Mouse (Mus musculus) CH12.LX (cell line): ENCODE results near the gene Ubald2. TPM values are rescaled to one million over a fixed set of nuclear protein-coding genes. Genes with fewer than 3 reads are reported as not detected.

Experiments
- DNase-seq: peaks from one replicate; pipeline ENCODE4 v3.0.0-alpha.2; 2013; ENCODE audit errors: extremely low read depth
- H3K27ac ChIP-seq: 2 replicates; pipeline ENCODE4 v1.5.1; 2012; ENCODE audit warnings: low read depth, mild to moderate bottlenecking, control low read depth, moderate library complexity; ENCODE audit not compliant: insufficient read depth
- H3K27me3 ChIP-seq: replicated peaks from 2 replicates; pipeline ENCODE3; 2012; ENCODE audit warnings: inconsistent platforms
- H3K36me3 ChIP-seq, 2 experiments: replicated peaks in 1 of 2; 2 replicates each; pipeline versions ENCODE3 to v1.6.1; 2012; ENCODE audit warnings: inconsistent platforms in 1 of 2, low read length in 1 of 2, mild to moderate bottlenecking in 1 of 2, mixed read lengths in 1 of 2, moderate library complexity in 1 of 2; ENCODE audit not compliant: control insufficient read depth in 1 of 2, insufficient read depth in 1 of 2
- H3K4me1 ChIP-seq, 2 experiments: 2 replicates each; pipeline ENCODE4 v1.6.1; 2012; ENCODE audit warnings: inconsistent platforms in 1 of 2, moderate library complexity in 1 of 2; ENCODE audit not compliant: insufficient read depth in 2 of 2, control insufficient read depth in 1 of 2
- H3K4me2 ChIP-seq: 2 replicates; pipeline ENCODE4 v1.6.1; 2012; ENCODE audit warnings: low read depth, mild to moderate bottlenecking, control low read depth; ENCODE audit not compliant: poor library complexity, insufficient read depth, severe bottlenecking
- H3K4me3 ChIP-seq, 3 experiments: fragments of 150-350 bp in 1 of 3; sonication (generic) in 1 of 3; replicated peaks in 1 of 3; 2 replicates each; pipeline versions ENCODE3 to v1.5.1; 2011 to 2012; ENCODE audit warnings: low read depth in 2 of 3, low read length in 2 of 3, mild to moderate bottlenecking in 2 of 3, moderate library complexity in 2 of 3, control low read depth in 1 of 3, improper control_type of control experiment in 1 of 3, inconsistent platforms in 1 of 3, mixed read lengths in 1 of 3; ENCODE audit not compliant: poor library complexity in 1 of 3
- H3K79me2 ChIP-seq: replicated peaks from 2 replicates; pipeline ENCODE4 v1.6.1; 2012; ENCODE audit warnings: mild to moderate bottlenecking, moderate library complexity; ENCODE audit not compliant: control insufficient read depth, poor library complexity, insufficient read depth, severe bottlenecking; ENCODE audit errors: extremely low read depth
- H3K9ac ChIP-seq: 2 replicates; pipeline ENCODE4 v1.6.1; 2012; ENCODE audit warnings: low read depth, mild to moderate bottlenecking, control low read depth, moderate library complexity; ENCODE audit not compliant: insufficient read depth
- H3K9me3 ChIP-seq: replicated peaks from 2 replicates; pipeline ENCODE3; 2012; ENCODE audit warnings: low read length, inconsistent platforms, mixed read lengths
- BHLHE40 ChIP-seq: IDR thresholded peaks from 2 replicates; pipeline ENCODE4 v1.6.1; 2011; ENCODE audit warnings: mild to moderate bottlenecking, low read depth, low read length, improper control_type of control experiment
- CHD1 ChIP-seq: IDR thresholded peaks from 2 replicates; pipeline ENCODE4 v1.6.1; 2012; ENCODE audit warnings: low read depth, low read length, improper control_type of control experiment, inconsistent platforms
- CHD2 ChIP-seq: IDR thresholded peaks from 2 replicates; pipeline ENCODE4 v1.6.1; 2011; ENCODE audit warnings: low read length, improper control_type of control experiment
- CTCF ChIP-seq, 2 experiments: IDR thresholded peaks in 1 of 2; conservative IDR thresholded peaks in 1 of 2; 2 replicates each; pipeline ENCODE4 v1.5.1; 2011 to 2012; ENCODE audit warnings: low read depth in 2 of 2, low read length in 2 of 2, improper control_type of control experiment in 1 of 2, inconsistent platforms in 1 of 2, mild to moderate bottlenecking in 1 of 2, moderate library complexity in 1 of 2
- E2F4 ChIP-seq: IDR thresholded peaks from 2 replicates; pipeline ENCODE4 v1.6.1; 2011; ENCODE audit warnings: low read depth, low read length, improper control_type of control experiment; ENCODE audit not compliant: insufficient replicate concordance
- ELF1 ChIP-seq: IDR thresholded peaks from 2 replicates; pipeline ENCODE4 v1.6.1; 2014; ENCODE audit warnings: low read depth, mild to moderate bottlenecking, inconsistent platforms, low read length, improper control_type of control experiment
- EP300 ChIP-seq: IDR thresholded peaks from 2 replicates; pipeline ENCODE4 v1.6.1; 2011; ENCODE audit warnings: low read length, improper control_type of control experiment
- ETS1 ChIP-seq: conservative IDR thresholded peaks from 2 replicates; pipeline ENCODE4 v1.6.1; 2012; ENCODE audit warnings: low read depth, mild to moderate bottlenecking, inconsistent platforms, low read length, improper control_type of control experiment, moderate library complexity
- GABPA ChIP-seq: IDR thresholded peaks from 2 replicates; pipeline ENCODE4 v1.6.1; 2012; ENCODE audit warnings: low read depth, low read length, improper control_type of control experiment, inconsistent platforms; ENCODE audit not compliant: insufficient replicate concordance
- HCFC1 ChIP-seq: IDR thresholded peaks from 2 replicates; pipeline ENCODE4 v1.6.1; 2012; ENCODE audit warnings: low read depth, mild to moderate bottlenecking, inconsistent platforms, low read length, improper control_type of control experiment
- IRF4 ChIP-seq: IDR thresholded peaks from 2 replicates; pipeline ENCODE4 v1.6.1; 2014; ENCODE audit warnings: low read depth, mild to moderate bottlenecking, inconsistent platforms, low read length, improper control_type of control experiment
- JUN ChIP-seq: IDR thresholded peaks from 2 replicates; pipeline ENCODE4 v1.6.1; 2011; ENCODE audit warnings: low read depth, mild to moderate bottlenecking, low read length, improper control_type of control experiment, moderate library complexity; ENCODE audit not compliant: insufficient read depth
- JUND ChIP-seq: conservative IDR thresholded peaks from 2 replicates; pipeline ENCODE4 v1.6.1; 2011; ENCODE audit warnings: low read depth, low read length, improper control_type of control experiment
- KAT2A ChIP-seq: IDR thresholded peaks from 2 replicates; pipeline ENCODE4 v1.6.1; 2012; ENCODE audit warnings: low read length, improper control_type of control experiment, inconsistent platforms; ENCODE audit not compliant: insufficient replicate concordance
- MAFK ChIP-seq: IDR thresholded peaks from 2 replicates; pipeline ENCODE4 v1.6.1; 2011; ENCODE audit warnings: low read length, improper control_type of control experiment; ENCODE audit not compliant: insufficient replicate concordance
- MAX ChIP-seq: IDR thresholded peaks from 2 replicates; pipeline ENCODE4 v1.6.1; 2011; ENCODE audit warnings: low read length, improper control_type of control experiment
- MAZ ChIP-seq: IDR thresholded peaks from 2 replicates; pipeline ENCODE4 v1.6.1; 2012; ENCODE audit warnings: low read depth, mild to moderate bottlenecking, inconsistent platforms, low read length, improper control_type of control experiment, moderate library complexity
- MEF2A ChIP-seq: IDR thresholded peaks from 2 replicates; pipeline ENCODE4 v1.6.1; 2014; ENCODE audit warnings: low read depth, mild to moderate bottlenecking, inconsistent platforms, low read length, improper control_type of control experiment, borderline replicate concordance
- MXI1 ChIP-seq: IDR thresholded peaks from 2 replicates; pipeline ENCODE4 v1.6.1; 2011; ENCODE audit warnings: mild to moderate bottlenecking, low read depth, low read length, improper control_type of control experiment
- MYC ChIP-seq: IDR thresholded peaks from 2 replicates; pipeline ENCODE4 v1.6.1; 2011; ENCODE audit warnings: low read depth, mild to moderate bottlenecking, improper control_type of control experiment, low read length
- NELFE ChIP-seq: IDR thresholded peaks from 2 replicates; pipeline ENCODE4 v1.6.1; 2011; ENCODE audit warnings: low read depth, low read length, improper control_type of control experiment
- NRF1 ChIP-seq: IDR thresholded peaks from 2 replicates; pipeline ENCODE4 v1.6.1; 2014; ENCODE audit warnings: low read depth, mild to moderate bottlenecking, inconsistent platforms, low read length, improper control_type of control experiment, moderate library complexity
- PAX5 ChIP-seq: IDR thresholded peaks from 2 replicates; pipeline ENCODE4 v1.6.1; 2012; ENCODE audit warnings: low read length, inconsistent platforms, mixed read lengths
- POLR2A ChIP-seq: IDR thresholded peaks from 2 replicates; pipeline ENCODE4 v1.6.1; 2011; ENCODE audit warnings: low read depth, mild to moderate bottlenecking, improper control_type of control experiment, low read length
- POLR2AphosphoS2 ChIP-seq: IDR thresholded peaks from 2 replicates; pipeline ENCODE4 v1.6.1; 2011; ENCODE audit warnings: low read depth, low read length, improper control_type of control experiment
- RCOR1 ChIP-seq: conservative IDR thresholded peaks from 2 replicates; pipeline ENCODE4 v1.6.1; 2012; ENCODE audit warnings: low read depth, mild to moderate bottlenecking, inconsistent platforms, low read length, improper control_type of control experiment
- SIN3A ChIP-seq: IDR thresholded peaks from 2 replicates; pipeline ENCODE4 v1.6.1; 2012; ENCODE audit warnings: low read length, improper control_type of control experiment, inconsistent platforms
- SMC3 ChIP-seq: IDR thresholded peaks from 2 replicates; pipeline ENCODE4 v1.6.1; 2011; ENCODE audit warnings: low read depth, low read length, improper control_type of control experiment
- TBP ChIP-seq: conservative IDR thresholded peaks from 2 replicates; pipeline ENCODE4 v1.6.1; 2011; ENCODE audit warnings: low read depth, low read length, improper control_type of control experiment
- TCF12 ChIP-seq: IDR thresholded peaks from 2 replicates; pipeline ENCODE4 v1.6.1; 2014; ENCODE audit warnings: low read depth, mild to moderate bottlenecking, inconsistent platforms, low read length, improper control_type of control experiment
- UBTF ChIP-seq: IDR thresholded peaks from 2 replicates; pipeline ENCODE4 v1.6.1; 2012; ENCODE audit warnings: low read depth, mild to moderate bottlenecking, inconsistent platforms, low read length, improper control_type of control experiment, moderate library complexity
- USF1 ChIP-seq: IDR thresholded peaks from 2 replicates; pipeline ENCODE4 v1.6.1; 2014; ENCODE audit warnings: low read depth, mild to moderate bottlenecking, inconsistent platforms, low read length, improper control_type of control experiment
- USF2 ChIP-seq: conservative IDR thresholded peaks from 2 replicates; pipeline ENCODE4 v1.6.1; 2011; ENCODE audit warnings: low read depth, low read length, improper control_type of control experiment
- ZC3H11A ChIP-seq: IDR thresholded peaks from 2 replicates; pipeline ENCODE4 v1.6.1; 2012; ENCODE audit warnings: low read depth, mild to moderate bottlenecking, inconsistent platforms, low read length, improper control_type of control experiment
- ZKSCAN1 ChIP-seq: IDR thresholded peaks from 2 replicates; pipeline ENCODE4 v1.6.1; 2012; ENCODE audit warnings: low read depth, inconsistent platforms, low read length, improper control_type of control experiment, borderline replicate concordance
- ZMIZ1 ChIP-seq: IDR thresholded peaks from 2 replicates; pipeline ENCODE4 v1.6.1; 2012; ENCODE audit warnings: low read depth, mild to moderate bottlenecking, inconsistent platforms, low read length, improper control_type of control experiment
- ZNF384 ChIP-seq: IDR thresholded peaks from 2 replicates; pipeline ENCODE4 v1.6.1; 2012; ENCODE audit warnings: low read depth, low read length, improper control_type of control experiment, inconsistent platforms
- dilution Hi-C: fragments of 300-500 bp; cut with MboI; formaldehyde crosslinking; loops from 2 replicates; pipeline ENCODE4 v1.14.3; 2020; ENCODE audit warnings: low sequenced_read_pairs; ENCODE audit not compliant: extremely low pct_unique_long_range_greater_than_20kb, extremely low pct_ligation_motif_present
- in situ Hi-C: fragments of 300-500 bp; cut with MboI; formaldehyde crosslinking; loops from 3 replicates; pipeline ENCODE4 v1.14.3; 2019; ENCODE audit warnings: low sequenced_read_pairs, low pct_ligation_motif_present, low pct_unique_long_range_greater_than_20kb, mixed read lengths
- polyA plus RNA-seq: library from polyadenylated mRNA; unstranded; fragments of >175 nt; gene quantifications from 2 replicates; pipeline ENCODE4 v1.2.1, GENCODE M21; 2012; ENCODE audit warnings: low read depth; ENCODE audit not compliant: insufficient read length
- total RNA-seq, 2 experiments: library from RNA; depleted of rRNA; stranded (reverse); fragments of 300-350 nt in 1 of 2; fragments of >200 nt in 1 of 2; gene quantifications; 2 replicates each; pipeline ENCODE4 v1.2.3; 2012 to 2014

Ubald2 gene
- total and polyA plus RNA-seq, 3 experiments: 228 to 436 (median 336) TPM

DNA sequence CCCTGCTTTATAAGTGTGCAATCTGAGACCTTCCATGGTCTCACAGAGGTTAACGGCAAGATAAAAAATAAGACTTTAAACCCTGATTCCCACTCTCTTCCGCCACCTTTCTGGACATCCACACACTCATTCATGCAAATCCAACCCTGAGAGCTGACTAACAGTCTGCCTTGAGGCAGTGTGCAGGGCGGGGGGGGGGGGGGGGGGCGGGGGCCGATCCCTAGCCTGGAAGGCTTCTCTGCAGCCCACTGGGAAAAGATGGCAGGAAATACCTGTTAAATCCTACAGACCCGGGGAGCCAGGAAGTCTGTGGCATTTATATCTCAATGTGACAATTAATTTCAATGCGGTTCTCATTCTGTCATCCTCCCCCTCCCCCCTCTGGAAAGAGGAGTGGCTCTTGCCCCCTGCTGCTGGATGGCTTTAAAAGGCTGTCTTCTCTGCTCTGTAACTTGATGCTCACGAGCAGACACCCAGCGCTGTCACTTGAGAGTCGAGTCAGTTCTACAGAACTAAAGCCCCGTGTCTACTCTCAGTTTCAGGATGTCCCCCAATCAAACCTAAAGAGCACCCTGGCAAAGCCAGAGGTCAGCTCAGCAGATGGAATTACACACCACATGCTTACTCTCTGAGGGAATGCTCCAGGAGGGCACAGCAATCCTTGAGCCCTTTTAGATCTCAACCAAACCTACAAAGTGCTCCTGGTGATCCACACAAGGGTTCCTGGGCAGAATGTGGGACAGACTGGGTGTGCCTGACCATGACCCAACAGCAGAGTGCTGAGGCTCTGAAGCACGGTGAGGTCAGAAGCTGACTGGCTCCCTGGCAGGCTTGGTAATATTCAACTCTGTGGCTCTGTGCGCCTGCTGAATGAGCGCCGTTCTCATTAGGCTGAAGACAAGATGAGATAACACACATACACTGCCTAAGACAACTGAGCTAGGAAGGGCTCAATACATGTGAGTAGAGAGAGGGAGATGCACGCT is 46.5 kb upstream of the Ubald2 start:
- Histone ChIP-seq H3K36me3 (peaks cover 0 to 3% of the 10 kb centered on the region in 2 experiments), H3K27ac (peak overlapping the region; percentile 95), H3K9me3 (no peaks in the 10 kb centered on the region), H3K27me3 (no peaks in the 10 kb centered on the region), H3K4me2 (peak overlapping the region; percentile 52), H3K9ac (peak overlapping the region; percentile 54), H3K4me3 (peak overlapping the region in 1 of 3 experiments; percentile 15), H3K4me1 (peaks cover 20 to 36% of the 10 kb centered on the region in 2 experiments), H3K79me2 (peaks cover 5% of the 10 kb centered on the region; the same call in 1 of the 2 replicates)
- in situ Hi-C loops (no loop called here), dilution Hi-C loops (no loop called here)
- DNase-seq: peak; percentile 76
- TF ChIP-seq MYC: peak; percentile 71
- no peak; the same call in 1 of the 2 replicates for TF ChIP-seq ZNF384
- peak; percentile 39; the same call in 1 of the 2 replicates for TF ChIP-seq ELF1
- no peak for TF ChIP-seq PAX5
- TF ChIP-seq POLR2AphosphoS2: no peak; the same call in 1 of the 2 replicates
- TF ChIP-seq RCOR1: peak; percentile 89
- no peak for TF ChIP-seq GABPA
- TF ChIP-seq ZKSCAN1: no peak
- TF ChIP-seq CHD2: peak; percentile 82
- TF ChIP-seq USF1: no peak
- no peak; the same call in 1 of the 2 replicates for TF ChIP-seq NRF1
- peak; percentile 82 for TF ChIP-seq MXI1
- peak; percentile 71 for TF ChIP-seq EP300
- TF ChIP-seq BHLHE40: peak; percentile 96
- peak; percentile 74 for TF ChIP-seq ETS1
- TF ChIP-seq ZMIZ1: peak; percentile 80; the same call in 1 of the 2 replicates
- peak; percentile 95 for TF ChIP-seq TBP
- no peak for TF ChIP-seq ZC3H11A
- no peak; the same call in 1 of the 2 replicates for TF ChIP-seq JUND
- TF ChIP-seq MAZ: peak; percentile 98
- TF ChIP-seq E2F4: no peak
- TF ChIP-seq KAT2A: no peak
- TF ChIP-seq TCF12: peak; percentile 72
- peak; percentile 60; the same call in 1 of the 2 replicates for TF ChIP-seq MAX
- TF ChIP-seq USF2: no peak
- peak; percentile 24; the same call in 1 of the 2 replicates for TF ChIP-seq MAFK
- TF ChIP-seq SIN3A: peak; percentile 79
- no peak for TF ChIP-seq JUN
- TF ChIP-seq MEF2A: peak; percentile 82
- peak; percentile 59; the same call in 1 of the 2 replicates for TF ChIP-seq CHD1
- TF ChIP-seq HCFC1: peak; percentile 36; the same call in 1 of the 2 replicates
- TF ChIP-seq IRF4: peak; percentile 76
- peak in 1 of 2 experiments; percentile 10; a peak in 1 of 4 replicates for TF ChIP-seq CTCF (conservative IDR thresholded peaks at IDR 0.05 in 1 of 2, IDR thresholded peaks at IDR 0.05 in 1 of 2; ENCODE audit: low read depth in 2 of 2, low read length in 2 of 2)
- TF ChIP-seq POLR2A: peak; percentile 85
- TF ChIP-seq SMC3: no peak
- peak; percentile 72 for TF ChIP-seq NELFE
- no peak for TF ChIP-seq UBTF
